Mouse (Mus musculus): ENCODE measurements around the gene Elovl5. TPM values are rescaled to one million over a fixed set of nuclear protein-coding genes. Genes with fewer than 3 reads are reported as not detected.

Gene Elovl5
- 10 to 100 TPM; 66.5 to 83.2 (median 75.9) TPM for total RNA-seq (2022)

GRCm38 (mm10) chr9:77917074-77917621 is at the start of gene Elovl5:
Gene Elovl5 (plus strand): TSS chr9:77917364.
- DNase-seq (ENCODE audit: low spot score in 2 of 2) = peak; percentile 96 to 98

GRCm38 (mm10) chr9:77891501-77891900 is 25.7 kb upstream of the Elovl5 start:
- DNase-seq (ENCODE audit: low spot score in 2 of 2) = no peak

- DNase-seq (ENCODE audit: low spot score in 2 of 2) = no peak
These were observed 18.6 kb upstream of the Elovl5 start for GRCm38 (mm10) chr9:77898551-77898950.

- no peak for DNase-seq (ENCODE audit: low spot score in 2 of 2)
These were observed 13.0 kb upstream of the Elovl5 start for GRCm38 (mm10) chr9:77904133-77904532.

- no peak for DNase-seq (ENCODE audit: low spot score in 2 of 2)
These were observed 7.4 kb upstream of the Elovl5 start for GRCm38 (mm10) chr9:77909572-77910269.

- DNase-seq (ENCODE audit: low spot score in 2 of 2) = peak; percentile 82 to 83
These were observed 6.6 kb upstream of the Elovl5 start for GRCm38 (mm10) chr9:77910270-77911240.

- DNase-seq (ENCODE audit: low spot score in 2 of 2) = no peak
These were observed 5.5 kb upstream of the Elovl5 start for GRCm38 (mm10) chr9:77911508-77912229.

GRCm38 (mm10) chr9:77912246-77912645 is 4.9 kb upstream of the Elovl5 start:
- no peak for DNase-seq (ENCODE audit: low spot score in 2 of 2)

GRCm38 (mm10) chr9:77914616-77915015 is 2.5 kb upstream of the Elovl5 start:
- DNase-seq (ENCODE audit: low spot score in 2 of 2) = no peak

GRCm38 (mm10) chr9:77915791-77916190 is 1.4 kb upstream of the Elovl5 start:
- no peak for DNase-seq (ENCODE audit: low spot score in 2 of 2)

- no peak for DNase-seq (ENCODE audit: low spot score in 2 of 2)
These were observed 513 bp downstream of the Elovl5 start for GRCm38 (mm10) chr9:77917622-77918131.

- DNase-seq (ENCODE audit: low spot score in 2 of 2) = no peak
These were observed 1.0 kb downstream of the Elovl5 start for GRCm38 (mm10) chr9:77918211-77918610.

- DNase-seq (ENCODE audit: low spot score in 2 of 2) = no peak
These were observed 2.0 kb downstream of the Elovl5 start for GRCm38 (mm10) chr9:77918961-77919670.

GRCm38 (mm10) chr9:77920481-77920880 is 3.3 kb downstream of the Elovl5 start:
- no peak for DNase-seq (ENCODE audit: low spot score in 2 of 2)

- DNase-seq (ENCODE audit: low spot score in 2 of 2) = no peak
These were observed 4.4 kb downstream of the Elovl5 start for GRCm38 (mm10) chr9:77921366-77922260.

GRCm38 (mm10) chr9:77923774-77924173 is 6.6 kb downstream of the Elovl5 start:
- DNase-seq (ENCODE audit: low spot score in 2 of 2) = no peak

- no peak for DNase-seq (ENCODE audit: low spot score in 2 of 2)
These were observed 7.0 kb downstream of the Elovl5 start for GRCm38 (mm10) chr9:77924199-77924598.

GRCm38 (mm10) chr9:77926151-77926550 is 9.0 kb downstream of the Elovl5 start:
- no peak for DNase-seq (ENCODE audit: low spot score in 2 of 2)

GRCm38 (mm10) chr9:77926911-77927310 is 9.7 kb downstream of the Elovl5 start:
- no peak for DNase-seq (ENCODE audit: low spot score in 2 of 2)

Data from layer of hippocampus, adult 8-10 months (tissue).